Comparison of ENCODE assay signal across 8 mouse cellular contexts in genomic region chr17:27907512-27908205, GRCm38 (mm10). TPM values are rescaled to one million over a fixed set of nuclear protein-coding genes. Genes with fewer than 3 reads are reported as not detected.
A peak's percentile ranks its signal among the peaks of the same experiment; 100 is the strongest.
DNase-seq lines count a peak whose midpoint lies in the region; ATAC-seq and TF ChIP-seq lines count a peak whose summit lies in the region.

No protein-coding gene starts in this region.

- DNase-seq in T-cell, adult 2 months (ENCODE audit: low spot score), result peak; percentile 85
- DNase-seq in cerebellum, postnatal 4 days (ENCODE audit: low spot score in 2 of 2), result peak; percentile 93 to 97
- DNase-seq in gastrocnemius, adult 2 months, result peak; percentile 95
- DNase-seq in hindbrain, postnatal 0 days (ENCODE audit: low spot score), result peak; percentile 96
- DNase-seq in left cerebral cortex, adult 2 months (ENCODE audit: extremely low spot score in 1 of 2, low spot score in 2 of 2), result peak; percentile 95 to 97
- DNase-seq in right cerebral cortex, adult 2 months (ENCODE audit: low spot score in 2 of 2), result peak; percentile 97 to 98
- peak; percentile 94 for DNase-seq in urinary bladder, postnatal 14 days (ENCODE audit: low spot score)

- peak; percentile 71 for ATAC-seq in hindbrain, postnatal 0 days
- ATAC-seq in megakaryocyte, adult 5-6 weeks (ENCODE audit: poor library complexity, severe bottlenecking), result peak; percentile 71

- H3K36me3 ChIP-seq in hindbrain, postnatal 0 days (ENCODE audit: insufficient read depth, low read length), result peaks cover 18% of the 10 kb centered on the region

- peak overlapping the region; percentile 99 for H3K4me3 ChIP-seq in gastrocnemius, adult 2 months
- H3K4me3 ChIP-seq in hindbrain, postnatal 0 days (ENCODE audit: low read length), result peak overlapping the region; percentile 92
- H3K4me3 ChIP-seq in left cerebral cortex, adult 2 months, result peak overlapping the region; percentile 90

- no peaks in the 10 kb centered on the region for H3K9me3 ChIP-seq in hindbrain, postnatal 0 days (ENCODE audit: low read length)

- WGBS in hindbrain, postnatal 0 days, result under 1% methylated on average over 45 of the region's 45 CpGs

- peaks cover 19% of the 10 kb centered on the region for H3K4me1 ChIP-seq in hindbrain, postnatal 0 days (ENCODE audit: insufficient read depth, low read length)

- H3K27ac ChIP-seq in gastrocnemius, adult 2 months, result peak overlapping the region; percentile 96
- peak overlapping the region; percentile 77 for H3K27ac ChIP-seq in hindbrain, postnatal 0 days
- H3K27ac ChIP-seq in left cerebral cortex, adult 2 months, result peak overlapping the region; percentile 70

- TF ChIP-seq CTCF in gastrocnemius, adult 2 months (IDR thresholded peaks at IDR 0.05), result peak; percentile 52
- TF ChIP-seq CTCF in hindbrain, postnatal 0 days (IDR thresholded peaks at IDR 0.05; ENCODE audit: low read depth), result peak; percentile 59
- TF ChIP-seq CTCF in left cerebral cortex, adult 2 months (IDR thresholded peaks at IDR 0.05), result peak; percentile 27

- H3K9ac ChIP-seq in hindbrain, postnatal 0 days (replicated peaks; ENCODE audit: low read length), result peak overlapping the region; percentile 90

- intact Hi-C loops in gastrocnemius, adult 2 months (cut with DNase I), result loop anchor here (2.0 to 5.0 kb wide), 4 partner anchors 49 to 171 kb away; no protein-coding TSS in a partner anchor
- intact Hi-C loops in left cerebral cortex, adult 2 months (cut with DNase I), result loop anchor here (2.0 to 5.0 kb wide), 5 partner anchors 51 to 171 kb away; partner anchors contain the start of gene Uhrf1bp1

- no peaks in the 10 kb centered on the region for H3K27me3 ChIP-seq in hindbrain, postnatal 0 days (ENCODE audit: insufficient read depth, low read length)

- peak overlapping the region; percentile 96 for H3K4me2 ChIP-seq in hindbrain, postnatal 0 days (ENCODE audit: low read depth, low read length)

RNA-seq across cellular contexts. Expression of gene Anks1, which starts 1.4 kb away (rescaled TPM):
- 10 to 100 TPM in 1 of 2 experiments, 1 to 10 TPM in 1; 8.8 to 23.4 TPM for total RNA-seq in gastrocnemius, adult 2 months (2021)
- total RNA-seq in hindbrain, postnatal 0 days (2014; rRNA removed), result 102 and 114 TPM in 2 replicates
- polyA plus RNA-seq in hindbrain, postnatal 0 days (2015; fragmentation: Nextera tagmentation; extraction: Ambion mirVana), result 35.0 and 35.8 TPM in 2 replicates
- total RNA-seq in left cerebral cortex, adult 2 months (2021), result 10 to 100 TPM; 36.6 to 54.9 TPM
- 17.9 and 25.9 TPM in 2 replicates for total RNA-seq in megakaryocyte, adult 5-6 weeks (2015)
- total RNA-seq in megakaryocyte, adult 5-6 weeks (2017), result 22.6 and 23.6 TPM in 2 replicates

RNA-seq across cellular contexts. Expression of gene Taf11, which starts 2.0 kb away (rescaled TPM):
- 10 to 100 TPM; 14.0 to 19.1 TPM for total RNA-seq in gastrocnemius, adult 2 months (2021)
- 7.7 and 15.3 TPM in 2 replicates for total RNA-seq in hindbrain, postnatal 0 days (2014; rRNA removed)
- 54.6 and 62.0 TPM in 2 replicates for polyA plus RNA-seq in hindbrain, postnatal 0 days (2015; fragmentation: Nextera tagmentation; extraction: Ambion mirVana)
- total RNA-seq in left cerebral cortex, adult 2 months (2021), result 10 to 100 TPM; 45.6 to 51.1 TPM
- total RNA-seq in megakaryocyte, adult 5-6 weeks (2015), result 39.6 and 44.1 TPM in 2 replicates
- total RNA-seq in megakaryocyte, adult 5-6 weeks (2017), result 18.2 and 23.3 TPM in 2 replicates

RNA-seq across cellular contexts. Expression of gene Uhrf1bp1, which starts 51.4 kb away (rescaled TPM):
- total RNA-seq in gastrocnemius, adult 2 months (2021), result 10 to 100 TPM; 25.9 to 26.0 TPM
- total RNA-seq in hindbrain, postnatal 0 days (2014; rRNA removed), result 18.1 and 19.9 TPM in 2 replicates
- polyA plus RNA-seq in hindbrain, postnatal 0 days (2015; fragmentation: Nextera tagmentation; extraction: Ambion mirVana), result 3.4 and 3.6 TPM in 2 replicates
- total RNA-seq in left cerebral cortex, adult 2 months (2021), result 10 to 100 TPM; 20.3 to 20.8 TPM
- total RNA-seq in megakaryocyte, adult 5-6 weeks (2015), result 2.6 and 3.5 TPM in 2 replicates
- total RNA-seq in megakaryocyte, adult 5-6 weeks (2017), result 3.0 and 3.1 TPM in 2 replicates

Comparison
In these comparisons a context has a peak if more than half of its experiments do, and no peak if none do; other contexts are left out.
1. Peak in every context shown above with its lines: DNase-seq, ATAC-seq, H3K4me3 ChIP-seq and H3K27ac ChIP-seq.